Mouse (Mus musculus) kidney, postnatal 25 days (tissue): ENCODE measurements at regions not wholly inside any gene's neighbourhood (a gene's known extent, or its start where the extent isn't known, plus 50 kb on each side); places are given as distances from the start of the nearest gene placed in this dataset.

Source experiments
- DNase-seq, 2 experiments: peaks; one replicate each; pipeline ENCODE4 v3.0.0; 2021; ENCODE audit warnings: mixed read lengths in 2 of 2

GRCm38 (mm10) chr6:81586441-81587117, 336.9 kb upstream of the Gcfc2 start:
- DNase-seq: no peak

- no peak for DNase-seq
Observed at GRCm38 (mm10) chr6:81589727-81590126, 333.7 kb upstream of the Gcfc2 start.

- DNase-seq: no peak
Observed at GRCm38 (mm10) chr6:81595926-81596325, 327.5 kb upstream of the Gcfc2 start.

- no peak for DNase-seq
Observed at GRCm38 (mm10) chr6:81608637-81609036, 314.8 kb upstream of the Gcfc2 start.

- DNase-seq: no peak
Observed at GRCm38 (mm10) chr6:81611980-81612379, 311.5 kb upstream of the Gcfc2 start.

- DNase-seq: no peak
Observed at GRCm38 (mm10) chr6:81618018-81618417, 305.5 kb upstream of the Gcfc2 start.

- DNase-seq: no peak
Observed at GRCm38 (mm10) chr6:81621028-81621427, 302.4 kb upstream of the Gcfc2 start.

- no peak for DNase-seq
Observed at GRCm38 (mm10) chr6:81622714-81623113, 300.8 kb upstream of the Gcfc2 start.

- no peak for DNase-seq
Observed at GRCm38 (mm10) chr6:81625016-81625415, 298.5 kb upstream of the Gcfc2 start.

- no peak for DNase-seq
Observed at GRCm38 (mm10) chr6:81633586-81633985, 289.9 kb upstream of the Gcfc2 start.

GRCm38 (mm10) chr6:81647615-81648375, 275.7 kb upstream of the Gcfc2 start:
- DNase-seq: no peak

- no peak for DNase-seq
Observed at GRCm38 (mm10) chr6:81651856-81652255, 271.6 kb upstream of the Gcfc2 start.

GRCm38 (mm10) chr6:81655205-81655604, 268.3 kb upstream of the Gcfc2 start:
- DNase-seq: no peak

- DNase-seq: no peak
Observed at GRCm38 (mm10) chr6:81660478-81661395, 262.7 kb upstream of the Gcfc2 start.

- no peak for DNase-seq
Observed at GRCm38 (mm10) chr6:81668944-81669343, 254.5 kb upstream of the Gcfc2 start.

GRCm38 (mm10) chr6:81673316-81673715, 250.2 kb upstream of the Gcfc2 start:
- no peak for DNase-seq

GRCm38 (mm10) chr6:81697284-81697683, 226.2 kb upstream of the Gcfc2 start:
- no peak for DNase-seq

GRCm38 (mm10) chr6:81698173-81698572, 225.3 kb upstream of the Gcfc2 start:
- DNase-seq: no peak

GRCm38 (mm10) chr6:81714867-81715266, 208.6 kb upstream of the Gcfc2 start:
- DNase-seq: no peak

GRCm38 (mm10) chr6:81716371-81716770, 207.1 kb upstream of the Gcfc2 start:
- DNase-seq: no peak

GRCm38 (mm10) chr6:81724601-81725545, 198.6 kb upstream of the Gcfc2 start:
- DNase-seq: no peak

GRCm38 (mm10) chr6:81731631-81732030, 191.8 kb upstream of the Gcfc2 start:
- DNase-seq: no peak
